Mouse (Mus musculus): ENCODE data around the gene Pou6f2. TPM values are rescaled to one million over a fixed set of nuclear protein-coding genes. Genes with fewer than 3 reads are reported as not detected.

Gene Pou6f2
- total RNA-seq, 2 experiments from 2014 or later = 2.5 to 2.6 TPM

GRCm38 (mm10) chr13:18218566-18219234 lies 178.8 kb downstream of the Pou6f2 start:
- peak in 1 of 2 experiments; percentile 4 for DNase-seq

- no peak for DNase-seq
These were observed 186.2 kb downstream of the Pou6f2 start for GRCm38 (mm10) chr13:18211242-18211641.

GRCm38 (mm10) chr13:18204476-18205250 lies 192.8 kb downstream of the Pou6f2 start:
- no peak for DNase-seq

DNA sequence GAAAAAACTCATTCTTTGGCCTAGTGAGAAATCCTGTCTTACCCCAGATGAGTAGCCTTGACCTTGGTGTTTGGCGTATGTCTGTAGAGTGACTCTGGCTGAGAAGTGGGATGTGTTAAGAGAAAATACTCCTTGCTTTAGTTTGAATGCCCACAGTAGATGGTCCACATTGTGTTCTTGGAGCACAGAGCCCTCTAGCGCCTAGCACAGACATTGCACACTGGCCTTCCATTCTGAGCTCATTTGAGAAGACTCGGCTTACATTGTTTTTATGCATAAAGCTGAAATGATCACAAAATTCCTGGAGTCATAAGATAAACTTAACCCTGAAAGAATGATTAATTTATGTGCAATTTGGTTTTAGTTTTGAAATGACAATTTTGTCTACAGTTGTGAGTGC lies 223.5 kb downstream of the Pou6f2 start:
- no peak for DNase-seq

- DNase-seq = no peak
These were observed 224.5 kb downstream of the Pou6f2 start for GRCm38 (mm10) chr13:18173021-18173420.

DNA sequence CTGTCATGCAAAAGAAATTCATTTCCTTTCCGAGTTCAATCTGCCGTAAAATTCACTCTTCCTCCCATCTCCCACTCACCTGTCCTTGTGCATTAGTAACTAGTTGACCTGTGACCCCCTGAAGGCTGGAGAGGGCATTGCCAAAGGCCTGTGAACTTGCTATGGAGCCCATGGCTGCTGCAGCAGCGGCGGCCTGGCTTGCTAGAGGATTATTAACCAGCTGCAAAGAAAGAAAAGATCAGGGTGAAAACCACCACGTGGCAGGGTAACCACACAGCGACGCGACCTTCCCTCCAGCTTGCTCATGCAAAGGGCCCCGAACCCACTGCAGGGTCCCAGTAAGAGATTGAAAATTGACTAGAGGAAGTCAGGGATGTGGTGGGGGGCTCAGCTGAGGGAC lies 225.2 kb downstream of the Pou6f2 start:
- DNase-seq = no peak

DNA sequence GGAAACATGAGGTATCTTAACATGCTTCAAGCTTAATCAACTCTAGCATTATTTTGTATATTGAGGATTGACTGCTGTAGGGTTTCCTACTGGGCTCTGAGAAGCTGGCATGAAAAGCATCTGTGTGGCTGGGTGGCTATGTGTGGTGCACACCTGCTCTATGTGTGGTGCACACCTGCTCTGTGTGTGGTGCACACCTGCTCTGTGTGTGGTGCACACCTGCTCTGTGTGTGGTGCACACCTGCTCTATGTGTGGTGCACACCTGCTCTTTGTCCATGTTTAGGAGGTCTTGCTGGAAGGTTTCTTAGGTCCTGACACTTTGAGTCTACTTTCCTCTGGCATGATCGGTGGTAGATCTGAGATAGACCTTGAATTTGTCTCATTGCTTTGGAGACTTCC lies 233.3 kb downstream of the Pou6f2 start:
- DNase-seq = no peak

GRCm38 (mm10) chr13:18160566-18160965 lies 236.9 kb downstream of the Pou6f2 start:
- no peak for DNase-seq

DNA sequence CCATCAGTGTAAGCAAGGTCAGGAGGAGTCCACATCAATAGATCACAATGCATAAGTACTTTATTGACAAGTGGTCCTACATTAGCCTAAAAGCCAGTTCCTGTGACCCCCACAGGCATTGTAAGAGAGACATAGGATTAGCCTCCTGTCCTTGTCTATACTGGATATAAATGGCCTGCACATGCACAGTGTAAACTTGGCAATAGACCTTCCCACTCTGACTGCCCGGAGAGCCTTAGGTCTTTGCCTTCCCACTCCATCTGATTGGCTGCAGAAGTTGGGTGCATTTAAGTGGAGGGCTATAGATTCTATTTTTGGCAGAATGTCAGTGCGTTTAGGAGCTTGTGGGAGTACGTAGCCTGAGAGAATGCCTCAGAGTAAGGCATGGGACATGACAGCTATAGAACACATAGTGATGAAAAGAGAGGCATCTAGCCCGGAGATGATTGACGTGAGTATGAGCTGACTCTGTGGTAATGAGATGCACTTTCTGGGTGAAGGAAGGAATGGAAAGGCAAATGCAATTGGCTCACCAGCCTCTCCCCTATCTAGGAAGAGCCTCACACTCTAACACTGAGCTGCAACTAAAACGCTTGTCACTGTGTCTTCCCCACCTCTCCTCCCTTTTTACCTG lies 243.4 kb downstream of the Pou6f2 start:
- DNase-seq = no peak

DNA sequence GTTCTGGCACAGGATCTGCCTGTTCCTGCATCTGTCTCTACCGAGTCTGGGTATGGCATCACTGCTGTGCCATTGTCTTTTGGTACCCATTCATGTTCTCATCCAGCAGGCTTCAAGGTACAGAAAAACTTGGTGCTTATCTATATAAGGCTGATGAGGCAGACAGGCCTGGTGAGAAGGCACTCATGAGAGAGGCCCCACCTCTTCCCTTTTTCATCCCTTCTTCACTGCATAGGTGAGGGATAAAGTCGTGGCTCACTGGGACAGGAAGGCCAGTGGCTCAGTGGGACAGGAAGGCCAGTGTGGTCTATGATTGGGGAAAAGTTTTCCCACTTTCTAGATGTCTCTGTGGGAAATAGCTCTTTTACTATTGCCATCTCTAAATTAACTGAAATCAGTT lies 263.8 kb downstream of the Pou6f2 start:
- no peak for DNase-seq

- no peak for DNase-seq
These were observed 264.3 kb downstream of the Pou6f2 start for GRCm38 (mm10) chr13:18133193-18133592.

DNA sequence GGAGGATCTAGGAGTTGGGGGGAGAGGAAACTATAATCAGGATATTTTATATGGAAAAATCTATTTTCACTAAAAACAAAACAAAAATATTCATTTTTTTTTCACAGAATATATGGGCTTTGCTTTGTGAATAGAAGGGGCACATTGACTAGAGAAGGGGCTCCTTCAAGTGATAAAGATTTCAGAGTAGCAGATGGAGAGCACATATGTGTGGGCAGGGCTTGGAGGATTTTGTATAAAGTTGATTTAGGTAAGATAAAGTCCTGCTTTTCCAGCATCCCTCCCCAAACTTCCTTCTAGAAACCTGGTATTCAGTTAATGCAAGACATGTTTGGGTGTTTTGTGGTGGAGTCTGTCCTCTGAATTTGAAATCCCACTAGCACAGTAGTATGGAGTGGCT lies 266.2 kb downstream of the Pou6f2 start:
- no peak for DNase-seq

GRCm38 (mm10) chr13:18129697-18130096 lies 267.8 kb downstream of the Pou6f2 start:
- no peak for DNase-seq

GRCm38 (mm10) chr13:18128826-18129225 lies 268.7 kb downstream of the Pou6f2 start:
- DNase-seq = no peak

DNA sequence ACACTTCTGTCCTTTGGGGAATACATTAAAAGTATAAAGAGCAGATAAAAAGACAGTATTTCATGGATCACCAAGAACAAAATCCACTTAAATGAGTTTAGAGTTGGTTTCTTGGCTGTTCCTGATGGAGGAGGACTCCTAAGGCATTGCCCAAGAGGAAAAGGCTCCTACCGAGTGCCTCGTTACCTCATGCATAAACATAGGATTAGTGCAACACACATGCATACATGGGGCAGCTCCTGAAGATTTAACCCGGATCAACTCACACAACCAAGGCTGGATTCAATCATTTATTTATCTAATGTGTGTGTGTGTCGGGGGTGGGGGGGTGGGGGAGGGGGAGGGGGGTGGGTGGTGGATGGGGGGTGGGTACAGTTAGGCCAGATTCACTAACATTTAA lies 269.4 kb downstream of the Pou6f2 start:
- no peak for DNase-seq

GRCm38 (mm10) chr13:18126111-18126510 lies 271.4 kb downstream of the Pou6f2 start:
- no peak for DNase-seq

DNA sequence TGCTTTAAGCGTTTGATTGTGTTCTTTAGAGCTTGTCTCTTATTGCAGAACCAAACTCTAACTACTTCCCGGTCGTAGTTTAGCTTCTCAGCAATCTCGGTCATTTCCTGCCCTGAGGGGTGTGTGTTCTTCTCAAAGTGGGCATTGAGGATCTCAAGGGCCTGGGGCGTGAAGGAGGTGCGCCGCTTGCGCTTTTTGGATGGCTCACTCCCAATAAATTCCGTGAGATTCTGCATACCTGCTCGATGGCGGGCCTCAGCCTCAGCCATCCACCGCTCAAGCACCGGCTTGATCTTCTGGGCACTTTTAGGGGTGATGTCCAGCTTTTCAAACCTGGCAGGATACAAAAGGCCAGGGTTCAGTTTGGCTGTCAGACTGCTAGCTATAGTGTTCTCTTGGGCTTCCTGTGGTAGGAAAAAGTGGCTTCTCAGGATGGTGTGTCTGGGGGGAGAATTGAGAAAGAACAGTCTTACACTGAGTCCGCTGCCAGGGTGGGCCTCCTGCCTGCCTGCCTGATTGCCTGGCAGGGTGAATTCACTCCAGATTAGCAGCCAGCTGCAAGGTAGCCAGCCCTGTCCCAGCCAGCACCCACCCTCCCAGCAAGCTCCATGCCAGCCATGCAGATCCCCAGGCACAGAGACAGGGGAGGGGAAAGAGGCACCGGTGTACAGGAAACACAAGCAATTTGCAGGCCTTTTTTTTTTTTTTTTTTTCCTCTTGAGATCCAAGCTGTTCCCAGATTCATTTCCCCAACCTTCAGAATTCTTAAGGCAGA lies 272.1 kb downstream of the Pou6f2 start:
- DNase-seq = peak in 1 of 2 experiments; percentile 13

DNA sequence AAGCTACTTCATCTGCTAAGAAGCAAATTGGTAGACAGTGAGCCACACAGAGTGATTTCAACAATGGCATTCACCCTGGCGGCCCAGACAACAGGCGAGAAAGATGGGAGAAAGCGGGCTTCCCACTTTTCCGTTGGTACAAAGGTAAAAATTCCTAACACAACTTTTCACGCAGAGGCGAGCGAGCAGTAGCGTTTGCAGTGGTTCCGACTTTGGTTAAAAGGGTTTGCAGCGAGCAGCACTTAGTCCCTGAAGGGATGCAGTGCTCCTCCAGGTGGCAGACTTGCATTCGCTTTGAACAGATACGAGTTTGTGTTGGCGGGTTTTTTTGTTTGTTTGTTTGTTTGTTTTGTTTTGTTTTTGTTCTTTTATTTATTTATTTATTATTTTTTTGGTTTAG lies 273.1 kb downstream of the Pou6f2 start:
- peak; percentile 23 to 36 for DNase-seq

GRCm38 (mm10) chr13:18120406-18120805 lies 277.1 kb downstream of the Pou6f2 start:
- DNase-seq = no peak

- no peak for DNase-seq
These were observed 315.9 kb downstream of the Pou6f2 start for GRCm38 (mm10) chr13:18081443-18082119.

Measured in layer of hippocampus, postnatal 36 days (tissue).